Mouse (Mus musculus) cortical plate, adult 2 months (tissue): ENCODE results near the gene Crhr2. TPM values are rescaled to one million over a fixed set of nuclear protein-coding genes. Genes with fewer than 3 reads are reported as not detected.

Experiments used
- H3K27ac ChIP-seq: fragments of 200-500 bp; 2 replicates; pipeline ENCODE4 v1.5.1; 2012; ENCODE audit warnings: low read length, control low read depth, inconsistent platforms; ENCODE audit not compliant: insufficient read depth
- H3K4me1 ChIP-seq: fragments of 200-500 bp; 2 replicates; pipeline ENCODE4 v1.6.1; 2011; ENCODE audit warnings: low read length; ENCODE audit not compliant: control insufficient read depth, insufficient read depth
- H3K4me3 ChIP-seq: fragments of 200-500 bp; 2 replicates; pipeline ENCODE4 v1.5.1; 2011; ENCODE audit warnings: mild to moderate bottlenecking, low read length, control low read depth; ENCODE audit not compliant: insufficient read depth
- CTCF ChIP-seq: fragments of 200-500 bp; IDR thresholded peaks from 2 replicates; pipeline ENCODE4 v1.5.1; 2011; ENCODE audit warnings: mild to moderate bottlenecking, control low read depth, low read length; ENCODE audit not compliant: insufficient read depth; ENCODE audit errors: extremely low read depth
- POLR2A ChIP-seq: fragments of 200-500 bp; IDR thresholded peaks from 2 replicates; pipeline ENCODE4 v1.6.1; 2011; ENCODE audit warnings: mild to moderate bottlenecking, low read length, control low read depth; ENCODE audit not compliant: insufficient read depth; ENCODE audit errors: extremely low read depth
- polyA plus RNA-seq: library from polyadenylated mRNA; depleted of rRNA; stranded (reverse); fragments of >200 nt; gene quantifications from 2 replicates; pipeline ENCODE4 v1.2.3, GENCODE M21; 2012; rRNA removed

The Crhr2 gene
- polyA plus RNA-seq, 1 experiment = 2.0 TPM

- TF ChIP-seq CTCF = no peak
- no peak for TF ChIP-seq POLR2A
- Histone ChIP-seq H3K27ac (no peak overlapping the region), H3K4me3 (no peak overlapping the region)
Measured at GRCm38 (mm10) chr6:55060241-55060825, 72.5 kb downstream of the Crhr2 start.

GRCm38 (mm10) chr6:55057427-55057826 lies 75.4 kb downstream of the Crhr2 start:
- H3K27ac ChIP-seq = no peak overlapping the region
- no peak for TF ChIP-seq CTCF
- no peak for TF ChIP-seq POLR2A
- H3K4me1 ChIP-seq = no peaks in the 10 kb centered on the region; the same call in 1 of the 2 replicates
- H3K4me3 ChIP-seq = no peak overlapping the region

More at GRCm38 (mm10) chr6:55060241-55060825, 72.5 kb downstream of the Crhr2 start:
- H3K4me1 ChIP-seq = peaks cover 3% of the 10 kb centered on the region

- Histone ChIP-seq H3K4me1 (no peaks in the 10 kb centered on the region), H3K4me3 (no peak overlapping the region), H3K27ac (no peak overlapping the region)
- TF ChIP-seq POLR2A = no peak
- no peak for TF ChIP-seq CTCF
Measured at GRCm38 (mm10) chr6:55054491-55054890, 78.3 kb downstream of the Crhr2 start.

- Histone ChIP-seq H3K4me3 (no peak overlapping the region), H3K27ac (no peak overlapping the region), H3K4me1 (no peaks in the 10 kb centered on the region)
- no peak for TF ChIP-seq CTCF
- TF ChIP-seq POLR2A = no peak
Measured at GRCm38 (mm10) chr6:55049186-55049585, 83.6 kb downstream of the Crhr2 start.

- H3K4me1 ChIP-seq = peaks cover 1% of the 10 kb centered on the region; the same call in 1 of the 2 replicates
- TF ChIP-seq CTCF (no peak), POLR2A (no peak)
- H3K4me3 ChIP-seq = no peak overlapping the region
- H3K27ac ChIP-seq = no peak overlapping the region
Measured at GRCm38 (mm10) chr6:55045326-55045725, 87.5 kb downstream of the Crhr2 start.

GRCm38 (mm10) chr6:55044542-55044941 lies 88.3 kb downstream of the Crhr2 start:
- no peak for TF ChIP-seq POLR2A
- no peak overlapping the region for H3K27ac ChIP-seq
- H3K4me1 ChIP-seq = peaks cover 4% of the 10 kb centered on the region
- no peak overlapping the region for H3K4me3 ChIP-seq

- no peak overlapping the region for H3K4me3 ChIP-seq
- TF ChIP-seq CTCF (no peak), POLR2A (no peak)
- no peak overlapping the region for H3K27ac ChIP-seq
- H3K4me1 ChIP-seq = peaks cover 4% of the 10 kb centered on the region
Measured at GRCm38 (mm10) chr6:55043206-55043605, 89.6 kb downstream of the Crhr2 start.

Other genes starting within 250 kb of the Crhr2 start
- gene Nod1, start 160.4 kb downstream of the Crhr2 start, polyA plus RNA-seq = 6.0 and 6.4 TPM in 2 replicates
- 16.6 and 19.8 TPM in 2 replicates for gene Ggct, start 140.1 kb downstream of the Crhr2 start, polyA plus RNA-seq
- 96.8 and 99.2 TPM in 2 replicates for gene Gars, start 95.0 kb downstream of the Crhr2 start, polyA plus RNA-seq
- 3.5 TPM in 2 replicates for gene Inmt, start 42.0 kb upstream of the Crhr2 start, polyA plus RNA-seq
- gene Mindy4, start 70.4 kb upstream of the Crhr2 start, polyA plus RNA-seq = 7.2 and 9.9 TPM in 2 replicates
- gene Aqp1, start 203.4 kb upstream of the Crhr2 start, polyA plus RNA-seq = 0.64 and 0.98 TPM in 2 replicates
- gene Ghrhr, start 243.3 kb upstream of the Crhr2 start, polyA plus RNA-seq = 0.06 TPM in 1 of 2 replicates, not detected in the other